Mouse (Mus musculus) erythroblast, embryonic 14.5 days (primary cell): Measurements from ENCODE around the gene Polr2i.

Experiments used
- GATA1 ChIP-seq: IDR thresholded peaks from 2 replicates; pipeline ENCODE4 v1.6.1; 2012; ENCODE audit warnings: low read length, inconsistent platforms, mixed read lengths
- TAL1 ChIP-seq: IDR thresholded peaks from 3 replicates; pipeline ENCODE4 v1.6.1; 2012; ENCODE audit warnings: low read length, inconsistent platforms, mixed read lengths

DNA sequence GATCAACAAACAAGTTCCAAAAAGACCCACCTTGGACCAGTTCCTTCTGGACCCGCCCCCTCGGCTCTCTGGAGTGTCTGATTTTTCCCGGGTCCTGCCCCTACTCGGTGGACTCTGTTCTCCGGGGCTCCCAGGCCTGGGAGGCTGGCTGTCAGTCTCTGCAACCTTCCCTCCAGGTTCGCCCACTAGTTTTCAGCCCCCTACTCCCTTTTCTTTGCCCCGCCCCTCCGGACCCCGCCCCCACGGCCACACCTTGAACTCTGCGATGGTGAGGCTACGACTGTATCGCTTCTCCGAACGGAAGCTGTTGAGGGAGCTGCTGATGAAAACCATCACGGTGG, 450 bp upstream of the Polr2i start:
- no peak for TF ChIP-seq GATA1
- TF ChIP-seq TAL1 = no peak
